In the genomic region with DNA sequence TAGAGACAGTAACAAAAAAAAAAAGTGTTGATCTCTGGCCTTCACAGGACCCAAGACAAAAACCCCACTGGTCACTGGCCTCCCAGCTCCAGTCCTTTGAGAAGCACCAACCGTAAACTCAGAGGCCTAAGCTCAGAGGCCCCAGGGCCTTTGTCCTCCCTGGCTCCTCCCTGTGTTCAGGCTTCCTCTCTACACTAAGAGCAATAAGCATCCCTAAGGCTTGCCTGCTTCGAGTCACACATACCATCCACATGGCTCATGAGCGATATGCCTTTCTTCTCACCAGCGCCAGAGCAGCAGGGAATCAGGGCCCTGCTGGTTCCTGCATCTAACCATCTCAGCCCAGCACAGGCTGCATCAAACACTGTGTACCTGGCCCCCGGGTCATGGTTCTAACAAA, we compare ENCODE assay signal across 17 mouse cellular contexts. TPM values are rescaled to one million over a fixed set of nuclear protein-coding genes. Genes with fewer than 3 reads are reported as not detected.
A peak's percentile ranks its signal among the peaks of the same experiment; 100 is the strongest.
DNase-seq lines count a peak whose midpoint lies in the region; ATAC-seq lines count a peak whose summit lies in the region.
"Had no signal": no experiment of that assay in that cellular context is flagged by ENCODE, and none has a peak within 500 bp of the region (broad histone marks: within the 10 kb centered on the region; RNA-seq: fewer than 3 reads in every experiment).

No protein-coding gene starts in this region.

- H3K36me3 ChIP-seq in neural tube, embryonic 13.5 days, result peaks cover 89% of the 10 kb centered on the region
- H3K36me3 ChIP-seq in embryonic facial prominence, embryonic 12.5 days, result peaks cover 95% of the 10 kb centered on the region
- H3K36me3 ChIP-seq in hindbrain, embryonic 13.5 days, result peaks cover 82% of the 10 kb centered on the region

- no peak overlapping the region for H3K4me2 ChIP-seq in neural tube, embryonic 13.5 days
- no peak overlapping the region for H3K4me2 ChIP-seq in embryonic facial prominence, embryonic 12.5 days (replicated peaks)
- no peak overlapping the region for H3K4me2 ChIP-seq in hindbrain, embryonic 13.5 days
- H3K4me2 ChIP-seq: embryonic facial prominence, embryonic 13.5 days; hindbrain, embryonic 15.5 days; lung, embryonic 15.5 days; neural tube, embryonic 12.5 days had no signal

- peaks cover 56% of the 10 kb centered on the region for H3K4me1 ChIP-seq in neural tube, embryonic 13.5 days (replicated peaks)
- H3K4me1 ChIP-seq in embryonic facial prominence, embryonic 12.5 days, result peaks cover 22% of the 10 kb centered on the region
- peaks cover 53% of the 10 kb centered on the region for H3K4me1 ChIP-seq in hindbrain, embryonic 13.5 days (replicated peaks)
- H3K4me1 ChIP-seq: lung, embryonic 15.5 days had no signal

- ATAC-seq in neural tube, embryonic 13.5 days (ENCODE audit: low read depth), result no peak
- no peak for ATAC-seq in embryonic facial prominence, embryonic 12.5 days (ENCODE audit: insufficient number of reproducible peaks, insufficient read depth, low FRiP score, low TSS enrichment)
- no peak for ATAC-seq in hindbrain, embryonic 13.5 days (ENCODE audit: low FRiP score)
- ATAC-seq: CD4-positive, CD25-positive, alpha-beta regulatory T cell, adult 4 months had no signal

- 9% methylated on average over 5 of the region's 5 CpGs for WGBS in neural tube, embryonic 13.5 days
- 52% methylated on average over 5 of the region's 5 CpGs for WGBS in embryonic facial prominence, embryonic 12.5 days
- 18% methylated on average over 5 of the region's 5 CpGs for WGBS in hindbrain, embryonic 13.5 days

- no peak overlapping the region for H3K4me3 ChIP-seq in neural tube, embryonic 13.5 days
- H3K4me3 ChIP-seq in embryonic facial prominence, embryonic 12.5 days, result no peak overlapping the region
- H3K4me3 ChIP-seq in hindbrain, embryonic 13.5 days, result no peak overlapping the region
- H3K4me3 ChIP-seq: embryonic facial prominence, embryonic 13.5 days; hindbrain, embryonic 15.5 days; lung, embryonic 15.5 days; neural tube, embryonic 12.5 days had no signal

- no peak for DNase-seq in neural tube, embryonic 10.5 days (ENCODE audit: extremely low spot score, low spot score)
- no peak for DNase-seq in urinary bladder, postnatal 36 days (ENCODE audit: low spot score in 2 of 2)
- no peak for DNase-seq in adrenal gland, adult 2 months
- DNase-seq in kidney, postnatal 14 days, result no peak
- DNase-seq in thymus, postnatal 4 days, result no peak
- DNase-seq: cerebellum, adult 8-10 months; kidney, adult 9 months had no signal

- no peak overlapping the region for H3K9ac ChIP-seq in neural tube, embryonic 13.5 days
- no peak overlapping the region for H3K9ac ChIP-seq in embryonic facial prominence, embryonic 12.5 days
- no peak overlapping the region for H3K9ac ChIP-seq in hindbrain, embryonic 13.5 days
- H3K9ac ChIP-seq: hindbrain, embryonic 15.5 days; lung, embryonic 15.5 days; neural tube, embryonic 12.5 days had no signal

- H3K9me3 ChIP-seq in neural tube, embryonic 13.5 days, result no peaks in the 10 kb centered on the region
- no peaks in the 10 kb centered on the region for H3K9me3 ChIP-seq in embryonic facial prominence, embryonic 12.5 days
- H3K9me3 ChIP-seq in hindbrain, embryonic 13.5 days, result no peaks in the 10 kb centered on the region
- H3K9me3 ChIP-seq: embryonic facial prominence, embryonic 13.5 days; hindbrain, embryonic 15.5 days; lung, embryonic 15.5 days; neural tube, embryonic 12.5 days had no signal

- no peaks in the 10 kb centered on the region for H3K27me3 ChIP-seq in neural tube, embryonic 13.5 days
- no peaks in the 10 kb centered on the region for H3K27me3 ChIP-seq in embryonic facial prominence, embryonic 12.5 days
- no peaks in the 10 kb centered on the region for H3K27me3 ChIP-seq in hindbrain, embryonic 13.5 days
- H3K27me3 ChIP-seq: embryonic facial prominence, embryonic 13.5 days; hindbrain, embryonic 15.5 days; lung, embryonic 15.5 days; neural tube, embryonic 12.5 days had no signal

- H3K27ac ChIP-seq in neural tube, embryonic 13.5 days (replicated peaks), result peak overlapping the region; percentile 28
- peak overlapping the region; percentile 18; the same call in 1 of the 2 replicates for H3K27ac ChIP-seq in embryonic facial prominence, embryonic 12.5 days
- peak overlapping the region; percentile 73 for H3K27ac ChIP-seq in hindbrain, embryonic 13.5 days
- H3K27ac ChIP-seq: embryonic facial prominence, embryonic 13.5 days; hindbrain, embryonic 15.5 days; lung, embryonic 15.5 days; neural tube, embryonic 12.5 days had no signal

RNA-seq across cellular contexts. Expression of gene Rflna, which starts 42.2 kb away (rescaled TPM):
- polyA plus RNA-seq in neural tube, embryonic 13.5 days (2015; fragmentation: Nextera tagmentation; extraction: Ambion mirVana), result 7.0 and 8.5 TPM in 2 replicates
- 27.7 and 28.6 TPM in 2 replicates for polyA plus RNA-seq in embryonic facial prominence, embryonic 12.5 days (2016; fragmentation: Nextera tagmentation; extraction: Ambion mirVana)
- polyA plus RNA-seq in hindbrain, embryonic 13.5 days (2015; fragmentation: Nextera tagmentation; extraction: Ambion mirVana), result 5.9 and 8.3 TPM in 2 replicates
- total RNA-seq in adrenal gland, adult 2 months (2021), result 1 to 10 TPM; 4.6 to 5.6 TPM
- 18.7 and 21.1 TPM in 2 replicates for polyA plus RNA-seq in adrenal gland, adult 2 months (2012; rRNA removed)
- total RNA-seq: liver, adult 2 months; megakaryocyte, adult 5-6 weeks had no signal
- polyA plus RNA-seq: CD4-positive, CD25-positive, alpha-beta regulatory T cell, adult 4 months had no signal

Comparison
In these comparisons a context has a peak if more than half of its experiments do, and no peak if none do; other contexts are left out.
1. H3K27ac ChIP-seq: peak in every context shown above with its lines; median percentile 73 in hindbrain, embryonic 13.5 days; 28 in neural tube, embryonic 13.5 days; 18 in embryonic facial prominence, embryonic 12.5 days.